8 mouse cellular contexts compared by ENCODE assay signal in the genomic region with DNA sequence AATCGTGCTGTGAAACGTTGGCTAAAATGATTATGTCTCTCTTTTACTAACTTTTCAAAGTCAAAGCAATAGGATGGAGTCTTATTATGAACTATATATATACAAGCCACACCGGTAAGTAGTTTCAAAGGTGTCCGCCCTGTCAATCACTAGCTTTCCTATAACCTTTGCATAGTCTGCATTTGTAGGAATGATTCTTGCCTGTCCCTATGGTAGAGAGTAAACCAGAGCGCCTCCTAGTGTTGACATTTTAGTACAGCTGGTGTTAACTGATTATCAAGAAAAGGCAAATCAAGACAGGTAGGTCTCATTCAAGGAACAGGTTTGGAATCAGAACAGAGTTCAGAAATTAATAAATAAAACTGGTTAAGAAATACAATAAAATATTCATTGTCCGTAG. TPM values are rescaled to one million over a fixed set of nuclear protein-coding genes. Genes with fewer than 3 reads are reported as not detected.
DNase-seq lines count a peak whose midpoint lies in the region; ATAC-seq and TF ChIP-seq lines count a peak whose summit lies in the region.
"Had no signal": no experiment of that assay in that cellular context is flagged by ENCODE, and none has a peak within 500 bp of the region (broad histone marks: within the 10 kb centered on the region; RNA-seq: fewer than 3 reads in every experiment).

No protein-coding gene starts in this region.

- no peak overlapping the region for H3K4me3 ChIP-seq in CH12.LX (replicated peaks in 1 of 3; ENCODE audit: low read depth in 2 of 3, low read length in 2 of 3, poor library complexity in 1 of 3)
- H3K4me3 ChIP-seq in kidney, postnatal 0 days (replicated peaks; ENCODE audit: low read depth, low read length), result no peak overlapping the region
- H3K4me3 ChIP-seq: neural tube, embryonic 13.5 days had no signal

- no peaks in the 10 kb centered on the region for H3K27me3 ChIP-seq in CH12.LX (replicated peaks)
- H3K27me3 ChIP-seq in kidney, postnatal 0 days (ENCODE audit: insufficient read depth, low read length), result no peaks in the 10 kb centered on the region
- H3K27me3 ChIP-seq: neural tube, embryonic 13.5 days had no signal

- H3K9ac ChIP-seq in CH12.LX (ENCODE audit: insufficient read depth, low read depth), result no peak overlapping the region
- H3K9ac ChIP-seq in kidney, postnatal 0 days (ENCODE audit: low read depth, low read length), result no peak overlapping the region
- H3K9ac ChIP-seq: neural tube, embryonic 13.5 days had no signal

- in situ Hi-C loops in CH12.LX (cut with MboI; ENCODE audit: low pct_ligation_motif_present, low pct_unique_long_range_greater_than_20kb, low sequenced_read_pairs), result no loop called here

- TF ChIP-seq POLR2A in CH12.LX (IDR thresholded peaks at IDR 0.05; ENCODE audit: low read depth, low read length), result no peak

- peaks cover 49% of the 10 kb centered on the region for H3K9me3 ChIP-seq in CH12.LX (replicated peaks; ENCODE audit: low read length)
- H3K9me3 ChIP-seq in kidney, postnatal 0 days (replicated peaks; ENCODE audit: low read length), result no peaks in the 10 kb centered on the region
- H3K9me3 ChIP-seq: neural tube, embryonic 13.5 days had no signal

- no peak overlapping the region for H3K4me2 ChIP-seq in CH12.LX (ENCODE audit: insufficient read depth, low read depth, poor library complexity, severe bottlenecking)
- no peak overlapping the region for H3K4me2 ChIP-seq in kidney, postnatal 0 days (ENCODE audit: low read length)
- H3K4me2 ChIP-seq: neural tube, embryonic 13.5 days had no signal

- TF ChIP-seq RAD21 in CH12.LX (IDR thresholded peaks at IDR 0.05; ENCODE audit: low read depth, low read length), result no peak; the same call in none of the 2 replicates

- ATAC-seq in kidney, postnatal 0 days (replicated peaks; ENCODE audit: low FRiP score, low read depth), result 0 out of 2 replicates have a peak, but pooled peaks have one; percentile 43
- no peak for ATAC-seq in megakaryocyte, adult 5-6 weeks (ENCODE audit: poor library complexity, severe bottlenecking)

- TF ChIP-seq CTCF in CH12.LX (conservative IDR thresholded peaks at IDR 0.05 in 1 of 2, IDR thresholded peaks at IDR 0.05 in 1 of 2; ENCODE audit: low read depth in 2 of 2, low read length in 2 of 2), result peak in 1 of 2 experiments; percentile 32; a peak in 2 of 4 replicates
- TF ChIP-seq CTCF in kidney, postnatal 0 days (IDR thresholded peaks at IDR 0.05; ENCODE audit: low read depth), result peak; percentile 86

- dilution Hi-C loops in CH12.LX (cut with MboI; ENCODE audit: extremely low pct_ligation_motif_present, extremely low pct_unique_long_range_greater_than_20kb, low sequenced_read_pairs), result no loop called here

- TF ChIP-seq EP300 in CH12.LX (IDR thresholded peaks at IDR 0.05; ENCODE audit: low read length), result no peak

- H3K4me1 ChIP-seq in CH12.LX (ENCODE audit: control insufficient read depth in 1 of 2, insufficient read depth in 2 of 2), result no peaks in the 10 kb centered on the region
- no peaks in the 10 kb centered on the region for H3K4me1 ChIP-seq in kidney, postnatal 0 days (replicated peaks; ENCODE audit: insufficient read depth, low read length)
- H3K4me1 ChIP-seq: neural tube, embryonic 13.5 days had no signal

- H3K79me2 ChIP-seq in CH12.LX (replicated peaks; ENCODE audit: control insufficient read depth, extremely low read depth, insufficient read depth, poor library complexity, severe bottlenecking), result no peaks in the 10 kb centered on the region

- H3K27ac ChIP-seq in CH12.LX (ENCODE audit: insufficient read depth, low read depth), result no peak overlapping the region
- H3K27ac ChIP-seq in kidney, postnatal 0 days, result no peak overlapping the region
- H3K27ac ChIP-seq: neural tube, embryonic 13.5 days had no signal

- WGBS in kidney, postnatal 0 days, result 58% methylated on average over 6 of the region's 6 CpGs

- DNase-seq in layer of hippocampus, adult 11-12 months (ENCODE audit: low spot score), result peak; percentile 29
- DNase-seq in layer of hippocampus, adult 8-10 months (ENCODE audit: low spot score in 2 of 2), result no peak
- peak; percentile 4 for DNase-seq in CH12.LX (ENCODE audit: extremely low read depth)
- peak; percentile 34 for DNase-seq in Muller cell, postnatal 12 days (ENCODE audit: inconsistent ontology term)
- peak; percentile 72 for DNase-seq in kidney, postnatal 0 days (ENCODE audit: low spot score)
- no peak for DNase-seq in gastrocnemius, postnatal 25 days

- H3K36me3 ChIP-seq in CH12.LX (replicated peaks in 1 of 2; ENCODE audit: control insufficient read depth in 1 of 2, insufficient read depth in 1 of 2, low read length in 1 of 2), result no peaks in the 10 kb centered on the region
- H3K36me3 ChIP-seq in kidney, postnatal 0 days (ENCODE audit: insufficient read depth, low read length), result no peaks in the 10 kb centered on the region
- H3K36me3 ChIP-seq: neural tube, embryonic 13.5 days had no signal

TF ChIP-seq in CH12.LX, 34 proteins besides CTCF, POLR2A, EP300 and RAD21:
- TF ChIP-seq PAX5 (IDR thresholded peaks at IDR 0.05; ENCODE audit: low read length) (no peak), NELFE (IDR thresholded peaks at IDR 0.05; ENCODE audit: low read depth, low read length) (no peak), IRF4 (IDR thresholded peaks at IDR 0.05; ENCODE audit: low read depth, low read length) (no peak), ETS1 (conservative IDR thresholded peaks at IDR 0.05; ENCODE audit: low read depth, low read length) (no peak), ZNF384 (IDR thresholded peaks at IDR 0.05; ENCODE audit: low read depth, low read length) (no peak), ZKSCAN1 (IDR thresholded peaks at IDR 0.05; ENCODE audit: borderline replicate concordance, low read depth, low read length) (no peak), MAZ (IDR thresholded peaks at IDR 0.05; ENCODE audit: low read depth, low read length) (no peak), MYC (IDR thresholded peaks at IDR 0.05; ENCODE audit: low read depth, low read length) (no peak), TBP (conservative IDR thresholded peaks at IDR 0.05; ENCODE audit: low read depth, low read length) (no peak), USF2 (conservative IDR thresholded peaks at IDR 0.05; ENCODE audit: low read depth, low read length) (no peak), JUND (conservative IDR thresholded peaks at IDR 0.05; ENCODE audit: low read depth, low read length) (no peak), USF1 (IDR thresholded peaks at IDR 0.05; ENCODE audit: low read depth, low read length) (no peak), CHD1 (IDR thresholded peaks at IDR 0.05; ENCODE audit: low read depth, low read length) (no peak), POLR2AphosphoS2 (IDR thresholded peaks at IDR 0.05; ENCODE audit: low read depth, low read length) (no peak), BHLHE40 (IDR thresholded peaks at IDR 0.05; ENCODE audit: low read depth, low read length) (no peak), E2F4 (IDR thresholded peaks at IDR 0.05; ENCODE audit: insufficient replicate concordance, low read depth, low read length) (no peak), CHD2 (IDR thresholded peaks at IDR 0.05; ENCODE audit: low read length) (no peak), GABPA (IDR thresholded peaks at IDR 0.05; ENCODE audit: insufficient replicate concordance, low read depth, low read length) (no peak), ZC3H11A (IDR thresholded peaks at IDR 0.05; ENCODE audit: low read depth, low read length) (no peak), UBTF (IDR thresholded peaks at IDR 0.05; ENCODE audit: low read depth, low read length) (no peak)

RNA-seq across cellular contexts. Expression of gene Cldn8, which starts 20.5 kb away (rescaled TPM):
- not detected for total RNA-seq in layer of hippocampus, adult 8-10 months (2022)
- total RNA-seq in CH12.LX (2012; rRNA removed) (not detected in 2 replicates), CH12.LX (2014; rRNA removed) (not detected in 2 replicates)
- polyA plus RNA-seq in CH12.LX (2012; ENCODE audit: insufficient read length, low read depth), result not detected in 2 replicates
- 210 and 219 TPM in 2 replicates for polyA plus RNA-seq in kidney, postnatal 0 days (2015; fragmentation: Nextera tagmentation; extraction: Ambion mirVana)
- not detected for total RNA-seq in gastrocnemius, postnatal 25 days (2021)
- total RNA-seq in megakaryocyte, adult 5-6 weeks (2015), result not detected in 2 replicates
- not detected in 2 replicates for total RNA-seq in megakaryocyte, adult 5-6 weeks (2017)
- polyA plus RNA-seq: neural tube, embryonic 13.5 days had no signal

RNA-seq across cellular contexts. Expression of gene Cldn17, which starts 35.7 kb away (rescaled TPM):
- total RNA-seq in layer of hippocampus, adult 8-10 months (2022), result not detected
- total RNA-seq in CH12.LX (2012; rRNA removed) (not detected in 2 replicates), CH12.LX (2014; rRNA removed) (not detected in 2 replicates)
- polyA plus RNA-seq in CH12.LX (2012; ENCODE audit: insufficient read length, low read depth), result not detected in 2 replicates
- polyA plus RNA-seq in kidney, postnatal 0 days (2015; fragmentation: Nextera tagmentation; extraction: Ambion mirVana), result 0.20 TPM in 1 of 2 replicates, not detected in the other
- total RNA-seq in gastrocnemius, postnatal 25 days (2021), result not detected
- not detected in 2 replicates for total RNA-seq in megakaryocyte, adult 5-6 weeks (2015)
- total RNA-seq in megakaryocyte, adult 5-6 weeks (2017), result not detected in 2 replicates
- polyA plus RNA-seq: neural tube, embryonic 13.5 days had no signal

Comparison
In these comparisons a context has a peak if more than half of its experiments do, and no peak if none do; other contexts are left out.
1. DNase-seq: peak in layer of hippocampus, adult 11-12 months (single experiment), CH12.LX (single experiment), Muller cell, postnatal 12 days (single experiment) and kidney, postnatal 0 days (single experiment); none in layer of hippocampus, adult 8-10 months (0 of 2) and gastrocnemius, postnatal 25 days (single experiment).